Mouse (Mus musculus): ENCODE results near the gene Dazl. TPM values are rescaled to one million over a fixed set of nuclear protein-coding genes. Genes with fewer than 3 reads are reported as not detected.

Dazl gene
- polyA plus RNA-seq, 1 experiment from 2014 or later = 0.78 TPM

DNA sequence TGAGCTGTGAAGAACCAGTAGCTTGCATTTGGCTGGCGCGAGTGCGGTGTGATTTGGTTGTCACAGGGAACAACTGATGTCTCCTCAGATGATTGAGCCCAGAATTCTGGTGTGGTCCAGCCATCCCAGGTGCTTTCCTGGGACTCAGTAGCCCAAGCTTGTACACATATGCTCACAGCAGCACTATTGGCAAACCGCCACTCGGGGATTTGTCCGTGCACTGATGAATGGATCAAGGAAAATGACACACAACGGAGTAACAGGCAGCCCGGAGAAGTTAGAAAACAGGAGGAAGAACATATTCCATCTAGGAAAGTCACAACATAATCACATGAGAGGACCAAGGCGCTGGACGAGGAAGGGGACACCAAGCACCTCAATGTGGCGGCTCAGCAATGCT lies 60.6 kb downstream of the Dazl start:
- DNase-seq (ENCODE audit: low spot score) (no peak), ATAC-seq (replicated peaks; ENCODE audit: low FRiP score, low TSS enrichment, low read depth) (no peak)
- H3K4me1 ChIP-seq (replicated peaks; ENCODE audit: control insufficient read depth, insufficient read depth, low read length) = 0 out of 2 replicates have a peak, but pooled peaks cover 3% of the 10 kb centered on the region
- H3K27me3 ChIP-seq (replicated peaks; ENCODE audit: control insufficient read depth, insufficient read depth, low read length) = no peaks in the 10 kb centered on the region
- WGBS = 93% methylated on average over 11 of the region's 11 CpGs
- H3K4me3 ChIP-seq (ENCODE audit: low read depth, low read length) = no peak overlapping the region
- no peak overlapping the region for H3K9ac ChIP-seq (ENCODE audit: low read length)
- H3K27ac ChIP-seq (ENCODE audit: low read depth) = no peak overlapping the region
- H3K4me2 ChIP-seq (ENCODE audit: low read length) = no peak overlapping the region
- no peaks in the 10 kb centered on the region for H3K9me3 ChIP-seq (ENCODE audit: control insufficient read depth, low read length)
- H3K36me3 ChIP-seq (ENCODE audit: control insufficient read depth, insufficient read depth, low read length) = no peaks in the 10 kb centered on the region

DNA sequence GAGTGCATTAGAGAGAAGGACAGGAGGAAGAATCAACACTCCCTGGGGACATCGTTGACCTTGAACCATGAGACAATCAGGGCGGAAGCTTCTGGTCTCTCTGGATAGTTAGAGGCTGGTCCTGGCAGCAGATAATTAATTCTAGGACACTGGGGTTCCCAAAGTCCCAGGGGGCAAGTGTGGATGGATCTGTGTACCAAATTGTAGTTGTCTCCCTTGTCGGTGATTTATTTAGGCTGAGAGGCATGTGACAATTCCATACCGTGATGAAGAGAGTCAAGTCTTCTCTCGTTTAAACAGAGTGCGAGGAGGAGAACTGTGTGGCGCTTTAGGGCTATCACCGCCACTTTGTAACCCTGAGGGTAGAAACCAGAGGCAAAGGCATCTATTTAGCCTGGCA lies 62.2 kb downstream of the Dazl start:
- Histone ChIP-seq H3K9ac (ENCODE audit: low read length) (no peak overlapping the region), H3K27me3 (replicated peaks; ENCODE audit: control insufficient read depth, insufficient read depth, low read length) (no peaks in the 10 kb centered on the region), H3K4me3 (ENCODE audit: low read depth, low read length) (no peak overlapping the region), H3K9me3 (ENCODE audit: control insufficient read depth, low read length) (no peaks in the 10 kb centered on the region), H3K4me2 (ENCODE audit: low read length) (no peak overlapping the region), H3K4me1 (replicated peaks; ENCODE audit: control insufficient read depth, insufficient read depth, low read length) (no peaks in the 10 kb centered on the region), H3K36me3 (ENCODE audit: control insufficient read depth, insufficient read depth, low read length) (no peaks in the 10 kb centered on the region), H3K27ac (ENCODE audit: low read depth) (no peak overlapping the region)
- ATAC-seq (replicated peaks; ENCODE audit: low FRiP score, low TSS enrichment, low read depth) (no peak), DNase-seq (ENCODE audit: low spot score) (no peak)
- WGBS = 83% methylated on average over 8 of the region's 8 CpGs

DNA sequence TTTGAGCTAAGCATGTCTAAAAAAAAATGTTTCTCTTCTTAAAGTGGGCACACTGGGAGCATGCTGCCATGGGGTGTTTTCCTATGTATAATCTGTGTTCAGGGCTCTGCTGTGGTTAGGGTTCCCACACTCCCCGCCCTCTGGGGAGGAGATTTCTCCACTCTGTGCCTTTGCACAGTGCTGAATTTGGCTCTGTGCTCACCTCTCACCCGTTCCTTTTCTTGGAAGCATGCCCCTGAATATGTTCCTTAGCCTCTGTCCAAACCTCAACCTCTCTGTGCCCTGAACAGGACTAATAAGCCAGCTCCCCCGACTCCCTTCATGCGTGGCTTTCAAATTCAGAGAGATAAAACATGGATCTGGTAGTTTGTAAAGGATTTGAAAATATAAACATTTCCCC lies 63.9 kb downstream of the Dazl start:
- no peak for ATAC-seq (replicated peaks; ENCODE audit: low FRiP score, low TSS enrichment, low read depth)

More for the DNA sequence above, 63.9 kb downstream of the Dazl start:
- Histone ChIP-seq H3K4me1 (replicated peaks; ENCODE audit: control insufficient read depth, insufficient read depth, low read length) (no peaks in the 10 kb centered on the region), H3K9me3 (ENCODE audit: control insufficient read depth, low read length) (no peaks in the 10 kb centered on the region), H3K27me3 (replicated peaks; ENCODE audit: control insufficient read depth, insufficient read depth, low read length) (no peaks in the 10 kb centered on the region), H3K4me2 (ENCODE audit: low read length) (no peak overlapping the region), H3K4me3 (ENCODE audit: low read depth, low read length) (no peak overlapping the region), H3K36me3 (ENCODE audit: control insufficient read depth, insufficient read depth, low read length) (no peaks in the 10 kb centered on the region), H3K27ac (ENCODE audit: low read depth) (no peak overlapping the region), H3K9ac (ENCODE audit: low read length) (no peak overlapping the region)
- DNase-seq (ENCODE audit: low spot score) = no peak
- WGBS = 41% methylated on average over 4 of the region's 4 CpGs

Other genes with a start within 250 kb of the Dazl start
- 9.7 and 11.0 TPM in 2 replicates for gene Rftn1, start 103.0 kb downstream of the Dazl start, polyA plus RNA-seq (2014; fragmentation: Nextera tagmentation; extraction: Ambion mirVana)
- 6.7 and 7.6 TPM in 2 replicates for gene Plcl2, start 215.8 kb upstream of the Dazl start, polyA plus RNA-seq (2014; fragmentation: Nextera tagmentation; extraction: Ambion mirVana)

Data from intestine, embryonic 14.5 days (tissue).